Mouse (Mus musculus): ENCODE results near the gene Hist1h2ba. TPM values are rescaled to one million over a fixed set of nuclear protein-coding genes. Genes with fewer than 3 reads are reported as not detected.
A peak's percentile ranks its signal among the peaks of the same experiment; 100 is the strongest.

The Hist1h2ba gene
- polyA plus RNA-seq, 1 experiment from 2014 or later = not detected

- no peaks in the 10 kb centered on the region for H3K36me3 ChIP-seq (replicated peaks)
- H3K4me1 ChIP-seq = peaks cover 8% of the 10 kb centered on the region; the same call in 1 of the 2 replicates
- no peak overlapping the region for H3K4me3 ChIP-seq
- H3K27ac ChIP-seq = no peak overlapping the region
- H3K27me3 ChIP-seq (replicated peaks) = no peaks in the 10 kb centered on the region
- no peak for ATAC-seq (replicated peaks)
- peak overlapping the region; percentile 26; the same call in 1 of the 2 replicates for H3K4me2 ChIP-seq
- WGBS = 11% methylated on average over 9 of the region's 9 CpGs
- H3K9ac ChIP-seq = no peak overlapping the region
- H3K9me3 ChIP-seq = no peaks in the 10 kb centered on the region
These were observed 41.2 kb downstream of the Hist1h2ba start for GRCm38 (mm10) chr13:23892592-23893268.

- Histone ChIP-seq H3K27me3 (replicated peaks) (no peaks in the 10 kb centered on the region), H3K27ac (no peak overlapping the region), H3K9me3 (no peaks in the 10 kb centered on the region), H3K4me1 (peaks cover 8% of the 10 kb centered on the region; the same call in 1 of the 2 replicates), H3K9ac (no peak overlapping the region), H3K4me3 (no peak overlapping the region), H3K36me3 (replicated peaks) (no peaks in the 10 kb centered on the region), H3K4me2 (no peak overlapping the region)
- ATAC-seq (replicated peaks) = no peak
- WGBS = 79% methylated on average over 6 of the region's 6 CpGs
These were observed 44.8 kb downstream of the Hist1h2ba start for GRCm38 (mm10) chr13:23889011-23889605.

GRCm38 (mm10) chr13:23887026-23887725 lies 46.8 kb downstream of the Hist1h2ba start:
- Histone ChIP-seq H3K4me2 (no peak overlapping the region), H3K9me3 (no peaks in the 10 kb centered on the region), H3K27ac (no peak overlapping the region), H3K36me3 (replicated peaks) (no peaks in the 10 kb centered on the region), H3K27me3 (replicated peaks) (no peaks in the 10 kb centered on the region), H3K4me3 (no peak overlapping the region), H3K4me1 (no peaks in the 10 kb centered on the region), H3K9ac (no peak overlapping the region)
- ATAC-seq (replicated peaks) = no peak
- WGBS = 88% methylated on average over 3 of the region's 3 CpGs

- H3K4me1 ChIP-seq = no peaks in the 10 kb centered on the region
- no peak overlapping the region for H3K9ac ChIP-seq
- H3K9me3 ChIP-seq = no peaks in the 10 kb centered on the region
- 31% methylated on average over 2 of the region's 2 CpGs for WGBS
- no peak overlapping the region for H3K27ac ChIP-seq
- no peaks in the 10 kb centered on the region for H3K27me3 ChIP-seq (replicated peaks)
- no peaks in the 10 kb centered on the region for H3K36me3 ChIP-seq (replicated peaks)
- H3K4me2 ChIP-seq = no peak overlapping the region
- ATAC-seq (replicated peaks) = no peak
- no peak overlapping the region for H3K4me3 ChIP-seq
These were observed 48.4 kb downstream of the Hist1h2ba start for GRCm38 (mm10) chr13:23885540-23885939.

Small RNAs within 50 kb of the gene (microRNA-seq; reads per million reads assigned to microRNA genes)
- not detected for gene Gm44344

Other genes with a start within 250 kb of the Hist1h2ba start
- 17.3 and 17.7 TPM in 2 replicates for gene Hist1h2bc, start 250.0 kb downstream of the Hist1h2ba start, polyA plus RNA-seq (2015; fragmentation: Nextera tagmentation; extraction: Ambion mirVana)
- gene Hist1h1t, start 238.3 kb downstream of the Hist1h2ba start, polyA plus RNA-seq (2015; fragmentation: Nextera tagmentation; extraction: Ambion mirVana) = not detected in 2 replicates
- gene Hist1h4c, start 235.7 kb downstream of the Hist1h2ba start, polyA plus RNA-seq (2015; fragmentation: Nextera tagmentation; extraction: Ambion mirVana) = 1.8 and 3.0 TPM in 2 replicates
- 3.0 and 3.8 TPM in 2 replicates for gene Hfe, start 223.3 kb downstream of the Hist1h2ba start, polyA plus RNA-seq (2015; fragmentation: Nextera tagmentation; extraction: Ambion mirVana)
- 6.9 and 8.3 TPM in 2 replicates for gene Hist1h1c, start 195.3 kb downstream of the Hist1h2ba start, polyA plus RNA-seq (2015; fragmentation: Nextera tagmentation; extraction: Ambion mirVana)
- 0.41 and 1.4 TPM in 2 replicates for gene Hist1h3c, start 188.6 kb downstream of the Hist1h2ba start, polyA plus RNA-seq (2015; fragmentation: Nextera tagmentation; extraction: Ambion mirVana)
- 0.37 and 0.83 TPM in 2 replicates for gene Hist1h2bb, start 187.4 kb downstream of the Hist1h2ba start, polyA plus RNA-seq (2015; fragmentation: Nextera tagmentation; extraction: Ambion mirVana)
- 4.6 and 7.2 TPM in 2 replicates for gene Hist1h2ab, start 183.0 kb downstream of the Hist1h2ba start, polyA plus RNA-seq (2015; fragmentation: Nextera tagmentation; extraction: Ambion mirVana)
- gene Hist1h3b, start 181.9 kb downstream of the Hist1h2ba start, polyA plus RNA-seq (2015; fragmentation: Nextera tagmentation; extraction: Ambion mirVana) = 0.67 and 1.2 TPM in 2 replicates
- 2.0 TPM in 1 of 2 replicates, not detected in the other for gene Hist1h4b, start 177.1 kb downstream of the Hist1h2ba start, polyA plus RNA-seq (2015; fragmentation: Nextera tagmentation; extraction: Ambion mirVana)
- not detected in 2 replicates for gene Hist1h4a, start 172.9 kb downstream of the Hist1h2ba start, polyA plus RNA-seq (2015; fragmentation: Nextera tagmentation; extraction: Ambion mirVana)
- gene Hist1h3a, start 171.8 kb downstream of the Hist1h2ba start, polyA plus RNA-seq (2015; fragmentation: Nextera tagmentation; extraction: Ambion mirVana) = 0.77 and 0.98 TPM in 2 replicates
- gene Hist1h1a, start 170.5 kb downstream of the Hist1h2ba start, polyA plus RNA-seq (2015; fragmentation: Nextera tagmentation; extraction: Ambion mirVana) = 0.41 and 0.48 TPM in 2 replicates
- not detected in 2 replicates for gene Trim38, start 164.2 kb downstream of the Hist1h2ba start, polyA plus RNA-seq (2015; fragmentation: Nextera tagmentation; extraction: Ambion mirVana)
- not detected in 2 replicates for gene Slc17a2, start 127.2 kb downstream of the Hist1h2ba start, polyA plus RNA-seq (2015; fragmentation: Nextera tagmentation; extraction: Ambion mirVana)
- gene Slc17a3, start 94.7 kb downstream of the Hist1h2ba start, polyA plus RNA-seq (2015; fragmentation: Nextera tagmentation; extraction: Ambion mirVana) = not detected in 2 replicates
- gene Slc17a1, start 66.4 kb downstream of the Hist1h2ba start, polyA plus RNA-seq (2015; fragmentation: Nextera tagmentation; extraction: Ambion mirVana) = not detected in 2 replicates
- gene Slc17a4, start 19.1 kb downstream of the Hist1h2ba start, polyA plus RNA-seq (2015; fragmentation: Nextera tagmentation; extraction: Ambion mirVana) = not detected in 2 replicates
- not detected in 2 replicates for gene Hist1h2aa, start 306 bp upstream of the Hist1h2ba start, polyA plus RNA-seq (2015; fragmentation: Nextera tagmentation; extraction: Ambion mirVana)
- 1.1 and 1.5 TPM in 2 replicates for gene Scgn, start 57.1 kb upstream of the Hist1h2ba start, polyA plus RNA-seq (2015; fragmentation: Nextera tagmentation; extraction: Ambion mirVana)